Mouse (Mus musculus) lung, postnatal 0 days (tissue): ENCODE data around the gene Tbx19. TPM values are rescaled to one million over a fixed set of nuclear protein-coding genes. Genes with fewer than 3 reads are reported as not detected.
A peak's percentile ranks its signal among the peaks of the same experiment; 100 is the strongest.

Experiments used
- ATAC-seq: fragments of 200-750 bp; cut with Nextera tagmentation; 2 replicates; pipeline ENCODE4 v1.8.0; 2017; ENCODE audit warnings: moderate library complexity
- DNase-seq: peaks from one replicate; pipeline ENCODE4 v3.0.0-alpha.2; 2016; ENCODE audit warnings: low spot score
- H3K27ac ChIP-seq: fragments of 300-500 bp; sonication (generic); 2 replicates; pipeline ENCODE4 v1.5.1; 2014; ENCODE audit warnings: antibody characterized with exemption, mild to moderate bottlenecking, low read length, mixed read lengths
- H3K27me3 ChIP-seq: fragments of 300-500 bp; sonication (generic); replicated peaks from 2 replicates; pipeline ENCODE4 v1.6.1; 2014; ENCODE audit warnings: low read length, mixed read lengths; ENCODE audit not compliant: insufficient read depth
- H3K36me3 ChIP-seq: fragments of 300-500 bp; sonication (generic); 2 replicates; pipeline ENCODE4 v1.6.1; 2014; ENCODE audit warnings: low read length, mixed read lengths; ENCODE audit not compliant: insufficient read depth
- H3K4me1 ChIP-seq: fragments of 300-500 bp; sonication (generic); 2 replicates; pipeline ENCODE4 v1.6.1; 2014; ENCODE audit warnings: antibody characterized with exemption, low read depth, low read length, mixed read lengths; ENCODE audit not compliant: insufficient read depth
- H3K4me2 ChIP-seq: fragments of 300-500 bp; sonication (generic); replicated peaks from 2 replicates; pipeline ENCODE4 v1.6.1; 2014; ENCODE audit warnings: low read depth, mild to moderate bottlenecking, low read length, moderate library complexity, mixed read lengths
- H3K4me3 ChIP-seq: fragments of 300-500 bp; sonication (generic); 2 replicates; pipeline ENCODE4 v1.5.1; 2014; ENCODE audit warnings: low read depth, low read length
- H3K9ac ChIP-seq: fragments of 300-500 bp; sonication (generic); replicated peaks from 2 replicates; pipeline ENCODE4 v1.6.1; 2014; ENCODE audit warnings: low read depth, mild to moderate bottlenecking
- H3K9me3 ChIP-seq: fragments of 300-500 bp; sonication (generic); 2 replicates; pipeline ENCODE4 v1.6.1; 2016; ENCODE audit warnings: low read length, mixed read lengths
- CTCF ChIP-seq: IDR thresholded peaks from 2 replicates; pipeline ENCODE4 v1.5.1; 2016; ENCODE audit warnings: antibody characterized with exemption, mild to moderate bottlenecking
- EP300 ChIP-seq: IDR thresholded peaks from 2 replicates; pipeline ENCODE4 v1.6.1; 2016; ENCODE audit warnings: antibody characterized with exemption, mild to moderate bottlenecking, control low read depth
- WGBS: fragments of 180-500 bp; shearing (Covaris S2); extraction: QIAGEN DNeasy Blood & Tissue Kit; methylation state at CpG from one replicate; pipeline ENCODE4 v1.1.7; 2014; 5-methylcytosine and 5-hydroxymethylcytosine counted together
- polyA plus RNA-seq: library from polyadenylated mRNA; unstranded; fragments of >200 nt; fragmentation: Nextera tagmentation; extraction: Ambion mirVana; gene quantifications from 2 replicates; pipeline ENCODE4 v1.2.1, GENCODE M21; 2015

The Tbx19 gene
- polyA plus RNA-seq, 1 experiment from 2014 or later: not detected

- DNase-seq (no peak), ATAC-seq (no peak)
- Histone ChIP-seq H3K9me3 (no peaks in the 10 kb centered on the region), H3K27me3 (no peaks in the 10 kb centered on the region), H3K4me3 (peak overlapping the region; percentile 68), H3K4me2 (peak overlapping the region; percentile 70), H3K4me1 (peaks cover 8% of the 10 kb centered on the region; the same call in 1 of the 2 replicates), H3K36me3 (peaks cover 4% of the 10 kb centered on the region; the same call in 1 of the 2 replicates), H3K27ac (peak overlapping the region; percentile 85), H3K9ac (peak overlapping the region; percentile 62; the same call in 1 of the 2 replicates)
- 43% methylated on average over 10 of the region's 10 CpGs for WGBS
- TF ChIP-seq CTCF: no peak
- no peak for TF ChIP-seq EP300
Measured at GRCm38 (mm10) chr1:165192714-165193264, 32.2 kb upstream of the Tbx19 start.

DNA sequence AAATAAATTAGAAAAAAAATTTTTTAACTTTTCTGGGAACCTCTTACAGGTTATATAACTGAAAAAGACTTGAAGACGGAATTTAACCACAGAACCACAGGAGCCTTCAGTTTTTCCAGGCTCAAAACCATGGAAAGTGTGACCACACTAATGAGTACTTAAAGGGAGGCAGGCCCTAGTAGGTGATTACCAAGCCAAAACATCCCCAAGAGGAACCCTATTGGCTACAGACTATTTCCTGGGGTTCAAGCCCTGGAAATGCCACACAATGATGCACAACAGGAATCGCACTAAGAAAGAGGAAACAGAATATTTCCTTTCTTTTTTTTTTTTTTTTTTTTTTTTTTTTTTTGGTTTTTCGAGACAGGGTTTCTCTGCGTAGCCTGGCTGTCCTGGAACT is 31.5 kb upstream of the Tbx19 start:
- Histone ChIP-seq H3K27me3 (no peaks in the 10 kb centered on the region), H3K4me3 (no peak overlapping the region), H3K27ac (peak overlapping the region; percentile 57), H3K9me3 (no peaks in the 10 kb centered on the region), H3K9ac (no peak overlapping the region), H3K36me3 (peaks cover 4% of the 10 kb centered on the region; the same call in 1 of the 2 replicates), H3K4me1 (peaks cover 8% of the 10 kb centered on the region; the same call in 1 of the 2 replicates), H3K4me2 (peak overlapping the region; percentile 70; the same call in 1 of the 2 replicates)
- TF ChIP-seq CTCF (no peak), EP300 (no peak)
- DNase-seq (no peak), ATAC-seq (no peak)
- WGBS: 73% methylated on average over 4 of the region's 4 CpGs

DNA sequence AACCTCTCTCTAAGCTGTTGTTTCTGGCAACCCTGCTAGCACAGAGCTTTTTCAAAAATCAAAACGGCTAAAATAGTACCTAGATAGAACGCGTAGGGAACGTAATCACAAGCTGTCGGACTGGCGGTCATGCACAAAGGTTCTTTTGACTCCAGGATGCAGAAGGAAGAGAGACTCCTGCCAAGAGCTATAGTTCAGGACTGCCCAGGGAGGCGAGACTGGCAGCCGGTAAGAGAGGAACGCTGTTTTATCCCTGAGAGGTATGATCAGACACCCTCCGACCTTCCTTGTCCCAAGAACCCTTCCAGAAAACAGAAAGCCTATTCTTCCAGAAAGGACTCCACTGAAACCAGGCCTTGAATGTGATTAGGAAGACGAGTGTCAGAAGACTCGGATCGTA is 31.0 kb upstream of the Tbx19 start:
- Histone ChIP-seq H3K36me3 (peaks cover 6% of the 10 kb centered on the region; the same call in 1 of the 2 replicates), H3K4me2 (peak overlapping the region; percentile 32; the same call in 1 of the 2 replicates), H3K27ac (peak overlapping the region; percentile 57), H3K4me3 (no peak overlapping the region), H3K9me3 (no peaks in the 10 kb centered on the region), H3K9ac (peak overlapping the region; percentile 32; the same call in 1 of the 2 replicates), H3K27me3 (no peaks in the 10 kb centered on the region), H3K4me1 (peaks cover 8% of the 10 kb centered on the region; the same call in 1 of the 2 replicates)
- WGBS: 59% methylated on average over 13 of the region's 13 CpGs
- ATAC-seq: no peak
- DNase-seq: no peak
- TF ChIP-seq EP300 (no peak), CTCF (no peak)

DNA sequence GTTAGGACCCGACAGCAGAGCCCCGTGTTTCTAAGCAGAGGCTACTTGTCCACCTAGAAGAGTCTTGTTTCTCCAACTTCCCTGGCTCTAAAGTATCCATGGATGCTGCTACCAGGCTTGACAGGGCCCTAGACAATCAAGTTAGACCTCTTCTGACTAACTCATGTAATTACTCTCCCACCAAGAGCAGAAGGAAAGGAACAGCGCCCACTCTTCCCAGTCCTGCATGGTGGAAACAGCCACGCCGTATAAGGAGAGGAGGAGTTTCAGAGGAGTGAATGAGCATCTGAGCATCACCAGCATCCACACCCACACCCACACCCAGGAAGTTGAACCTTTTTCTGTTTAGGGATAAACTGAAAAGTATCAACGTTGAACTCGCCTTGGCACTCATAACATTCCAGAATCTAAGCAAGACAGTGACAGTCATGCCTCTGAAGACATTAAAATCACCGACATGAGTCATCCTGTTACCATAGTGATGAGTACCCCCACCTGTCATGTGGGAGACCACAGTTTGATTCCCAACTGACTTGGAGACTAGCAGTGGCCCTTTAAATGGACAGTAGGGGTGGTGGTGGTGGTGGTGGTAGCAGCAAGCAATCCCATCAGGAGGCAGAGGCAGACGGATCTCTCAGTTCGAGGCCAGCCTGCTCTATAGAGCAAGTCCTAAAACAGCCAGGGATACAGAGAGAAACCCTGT is 30.1 kb upstream of the Tbx19 start:
- no peak for ATAC-seq

DNA sequence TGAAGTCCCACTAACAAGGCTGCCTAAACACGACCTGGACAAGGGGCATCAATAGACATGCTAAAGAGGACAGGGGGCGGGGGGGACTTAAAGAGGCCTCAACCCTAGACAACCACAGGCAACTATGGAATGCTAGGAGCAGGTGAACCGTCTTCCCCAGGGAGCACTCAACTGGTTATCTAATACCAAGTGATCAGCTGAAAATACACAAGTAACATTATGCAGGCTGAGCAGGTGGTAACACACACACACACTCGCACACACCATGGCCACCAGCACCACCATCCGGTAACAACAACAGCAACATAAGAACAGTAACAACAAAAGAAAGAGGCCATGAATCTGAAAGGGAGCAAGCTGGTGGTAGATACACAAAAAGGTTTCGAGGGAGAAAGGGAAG is 29.5 kb upstream of the Tbx19 start:
- DNase-seq: no peak
- ATAC-seq: no peak
- Histone ChIP-seq H3K4me3 (no peak overlapping the region), H3K36me3 (peaks cover 9% of the 10 kb centered on the region; the same call in 1 of the 2 replicates), H3K27me3 (no peaks in the 10 kb centered on the region), H3K27ac (no peak overlapping the region), H3K4me1 (peaks cover 6% of the 10 kb centered on the region; the same call in 1 of the 2 replicates), H3K9me3 (no peaks in the 10 kb centered on the region), H3K9ac (no peak overlapping the region), H3K4me2 (no peak overlapping the region)
- no peak for TF ChIP-seq CTCF
- no peak for TF ChIP-seq EP300
- WGBS: 76% methylated on average over 6 of the region's 6 CpGs

More for the DNA sequence above, 30.1 kb upstream of the Tbx19 start:
- WGBS: 84% methylated on average over 10 of the region's 10 CpGs
- no peak for DNase-seq
- Histone ChIP-seq H3K36me3 (peaks cover 9% of the 10 kb centered on the region; the same call in 1 of the 2 replicates), H3K9ac (no peak overlapping the region), H3K4me3 (no peak overlapping the region), H3K4me2 (no peak overlapping the region), H3K27ac (no peak overlapping the region), H3K4me1 (peaks cover 8% of the 10 kb centered on the region; the same call in 1 of the 2 replicates), H3K9me3 (no peaks in the 10 kb centered on the region), H3K27me3 (no peaks in the 10 kb centered on the region)
- TF ChIP-seq CTCF (no peak), EP300 (no peak)

DNA sequence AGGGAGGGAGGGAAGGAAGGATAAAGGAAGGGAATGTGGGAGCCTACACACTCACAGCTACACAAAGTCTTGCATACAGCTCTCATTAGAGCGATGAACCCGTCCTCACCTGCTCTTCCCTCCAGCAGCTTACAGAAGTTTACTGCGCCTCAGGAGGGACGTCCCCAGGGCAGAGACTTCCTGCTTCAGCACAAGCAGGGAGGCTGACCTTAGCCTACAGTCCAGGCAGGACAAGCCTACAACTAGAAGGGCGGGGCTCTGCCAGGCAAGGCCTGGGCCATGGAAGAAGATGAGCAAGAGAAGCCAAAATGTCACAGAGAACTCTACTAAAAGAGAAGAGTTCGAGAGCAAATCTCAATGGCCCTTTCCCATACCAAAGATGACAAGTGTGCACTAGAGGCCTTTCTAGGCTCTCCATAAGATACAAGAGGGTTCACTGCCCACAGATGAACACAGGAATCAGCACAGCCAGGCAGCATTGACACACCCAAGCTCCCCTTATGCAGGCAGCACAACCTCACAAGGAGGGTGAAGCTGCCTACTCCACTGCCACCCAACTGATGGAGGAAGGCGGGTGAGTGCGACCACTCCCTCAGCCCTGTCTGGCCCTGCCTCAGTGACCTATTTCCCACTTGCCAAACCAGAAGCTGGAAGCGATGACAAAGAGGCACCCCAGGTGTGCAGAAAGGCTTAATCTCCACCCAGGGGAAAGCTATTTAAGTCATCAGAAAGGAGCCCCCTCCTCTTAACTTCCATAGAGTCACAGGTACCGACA is 28.4 kb upstream of the Tbx19 start:
- 69% methylated on average over 10 of the region's 10 CpGs for WGBS
- Histone ChIP-seq H3K4me3 (no peak overlapping the region), H3K9ac (no peak overlapping the region), H3K27me3 (no peaks in the 10 kb centered on the region), H3K4me1 (peaks cover 3% of the 10 kb centered on the region; the same call in 1 of the 2 replicates), H3K36me3 (peaks cover 9% of the 10 kb centered on the region; the same call in 1 of the 2 replicates), H3K27ac (no peak overlapping the region), H3K4me2 (no peak overlapping the region), H3K9me3 (no peaks in the 10 kb centered on the region)
- no peak for DNase-seq
- TF ChIP-seq CTCF: no peak
- TF ChIP-seq EP300: no peak
- no peak for ATAC-seq
